Mouse (Mus musculus): ENCODE measurements around the gene Ikbkg.
A peak's percentile ranks its signal among the peaks of the same experiment; 100 is the strongest.
"Not testable (repeated sequence)": the region's sequence is repeated elsewhere in the genome, so short reads cannot be mapped to it uniquely, and the experiment has no call there.

The Ikbkg gene

DNA sequence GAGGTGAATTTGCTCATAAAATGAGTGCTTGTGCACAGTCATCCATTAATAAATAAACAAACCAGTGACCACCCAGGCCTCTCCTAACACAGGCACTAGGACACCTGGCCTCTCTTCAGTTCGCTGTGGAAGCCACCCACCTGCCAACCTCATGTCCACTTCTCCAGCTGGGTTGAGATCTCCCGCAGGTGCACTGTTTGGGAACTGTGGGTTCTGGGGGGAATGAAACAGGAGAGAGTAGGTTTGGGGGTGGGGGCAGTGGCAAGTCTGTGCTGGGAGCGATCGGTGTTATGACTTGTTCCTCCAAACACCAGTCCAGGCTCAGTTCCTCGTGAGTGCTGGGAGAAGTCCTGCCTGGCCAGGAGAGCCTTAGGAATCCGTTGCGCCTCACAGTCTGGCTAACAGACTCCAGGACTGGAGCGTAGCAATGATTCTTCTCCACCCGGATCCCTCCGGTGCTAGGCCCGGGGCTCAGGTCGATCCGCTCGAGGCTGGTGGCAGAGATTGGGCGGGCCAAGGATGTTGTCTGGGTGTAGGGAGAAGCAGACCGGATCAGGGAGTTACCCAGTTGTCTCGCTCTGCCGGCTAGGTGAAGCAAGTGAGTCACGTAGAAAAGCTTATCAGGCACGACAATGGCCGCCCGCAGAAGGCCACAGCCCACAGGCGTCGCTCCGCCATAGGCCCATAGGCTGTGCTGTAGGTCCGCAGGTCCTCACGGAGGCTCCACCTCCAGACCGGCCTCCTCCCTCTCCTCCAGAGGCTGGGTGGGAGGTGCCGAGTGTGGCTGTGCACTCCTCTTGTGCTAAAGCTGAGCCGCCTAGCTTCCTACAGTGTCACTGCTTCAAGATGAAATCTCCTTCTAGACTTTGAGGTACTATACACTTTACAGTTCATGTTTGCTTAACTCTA lies at the start of gene Ikbkg, which contains the start of gene Fam3a:
Gene Ikbkg (plus strand): TSS at position 756 of the 909 bp plus-strand sequence.
Gene Fam3a (minus strand): TSS at position 738 of the 909 bp plus-strand sequence.
- peak; percentile 85 to 90 for DNase-seq

DNA sequence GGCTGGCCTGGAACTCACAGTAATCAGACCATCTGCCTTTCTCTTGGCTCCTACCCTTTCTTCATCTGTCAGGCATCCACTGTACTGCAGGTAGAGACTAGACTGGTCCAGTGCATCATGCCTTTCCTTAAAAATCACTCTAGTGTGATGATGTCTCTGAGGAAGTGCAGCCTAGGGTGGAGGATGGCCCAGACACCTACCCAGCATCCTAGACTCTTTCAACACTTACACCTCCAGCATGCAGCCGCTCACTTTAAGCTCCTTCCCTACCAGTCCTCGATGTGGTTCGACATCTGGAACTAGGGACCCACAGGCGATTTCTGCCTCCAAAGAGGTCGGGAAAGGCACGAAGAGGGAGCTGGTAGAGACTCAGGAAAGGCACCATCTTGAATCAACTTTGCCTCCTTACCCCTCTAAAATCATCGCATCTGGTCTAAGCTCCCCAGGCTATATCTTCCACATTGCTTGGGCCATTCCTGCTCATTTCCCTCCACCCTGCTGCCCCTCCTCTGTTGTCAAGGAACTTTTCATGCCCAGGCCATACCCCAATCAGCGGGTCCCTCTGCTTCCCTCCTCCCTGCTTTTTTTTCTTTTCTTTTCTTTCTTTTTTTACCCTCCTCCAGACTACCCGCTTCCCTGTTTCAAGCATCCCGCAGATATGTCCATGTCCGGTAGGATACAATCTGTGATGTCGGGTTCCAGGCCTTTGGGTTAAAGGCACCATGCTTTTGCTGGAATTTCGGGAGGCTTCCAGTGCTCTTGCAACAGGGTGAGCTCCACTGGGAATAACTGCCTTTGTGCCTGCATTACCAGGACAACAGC lies 40.2 kb upstream of the Ikbkg start:
- no peak for DNase-seq

DNA sequence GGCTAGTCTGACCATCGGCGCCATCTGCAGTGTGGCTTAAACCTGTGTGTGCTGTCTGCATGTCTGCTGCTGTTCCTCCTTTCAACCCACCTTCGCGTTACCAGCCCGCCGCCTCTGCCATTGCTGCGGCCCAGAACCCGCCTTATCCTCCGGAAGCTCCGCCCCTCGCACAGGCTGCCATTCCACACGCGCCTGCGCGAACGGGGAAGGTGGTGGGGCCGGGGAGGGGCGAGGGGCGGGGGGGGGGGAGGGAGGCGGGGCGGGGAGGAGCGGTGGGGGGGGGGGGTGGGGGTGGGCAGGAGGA lies 39.7 kb upstream of the Ikbkg start, which contains the start of gene Lage3:
Gene Lage3 (minus strand): TSS at position 152 of the 304 bp plus-strand sequence.
- DNase-seq = peak; percentile 84 to 90

DNA sequence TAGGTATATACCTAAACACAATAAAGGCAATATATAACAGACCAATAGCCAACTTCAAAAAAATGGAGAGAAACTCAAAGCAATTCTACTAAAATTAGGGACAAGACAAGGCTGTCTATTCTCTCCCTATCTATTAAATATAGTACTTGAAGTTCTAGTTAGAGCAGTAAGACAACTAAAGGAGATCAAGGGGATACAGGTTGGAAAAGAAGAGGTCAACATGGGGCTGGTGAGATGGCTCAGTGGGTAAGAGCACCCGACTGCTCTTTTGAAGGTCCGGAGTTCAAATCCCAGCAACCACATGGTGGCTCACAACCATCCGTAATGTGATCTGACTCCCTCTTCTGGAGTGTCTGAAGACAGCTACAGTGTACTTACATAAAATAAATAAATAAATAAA lies 36.0 kb upstream of the Ikbkg start:
- not testable (repeated sequence) for DNase-seq

DNA sequence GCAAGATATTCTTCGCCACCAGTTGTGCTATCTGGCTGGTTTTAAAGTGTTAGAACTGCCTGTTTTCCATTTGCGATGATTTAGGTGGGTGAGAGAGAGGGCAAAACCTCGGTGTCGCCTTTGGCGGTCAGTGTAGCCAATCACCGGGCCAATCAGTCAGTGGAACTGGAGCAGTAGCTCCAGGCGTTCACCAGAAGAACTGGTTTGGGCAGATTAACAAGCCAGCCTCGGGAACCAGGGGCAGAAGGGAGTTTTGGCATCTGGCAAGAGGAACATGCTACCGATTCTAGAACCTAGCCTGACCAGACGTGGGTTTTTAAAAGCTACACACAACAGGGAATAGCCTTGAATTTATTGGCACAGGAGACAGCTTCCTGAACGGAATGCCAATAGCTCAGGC lies 33.9 kb upstream of the Ikbkg start:
- peak; percentile 30 to 44 for DNase-seq

DNA sequence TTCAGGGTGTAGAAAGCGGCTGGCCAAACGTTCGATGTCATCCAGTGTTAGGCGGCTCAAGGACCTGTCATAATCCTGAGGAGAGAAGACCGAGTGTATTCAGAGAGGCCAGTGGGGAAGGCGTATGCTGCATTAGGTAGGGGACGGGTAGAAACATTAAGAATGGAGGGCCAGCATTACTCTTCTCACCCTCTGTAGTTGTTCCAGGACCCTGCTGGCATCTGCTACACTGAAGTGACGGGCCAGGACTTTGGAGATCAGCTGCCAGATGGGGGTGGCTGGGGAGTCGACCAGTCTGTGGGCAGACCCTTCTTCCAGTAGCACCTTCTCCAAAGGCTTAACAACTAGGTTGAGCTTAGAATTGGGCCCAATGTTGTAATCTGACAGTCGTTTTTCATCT lies 25.6 kb upstream of the Ikbkg start:
- DNase-seq = no peak

DNA sequence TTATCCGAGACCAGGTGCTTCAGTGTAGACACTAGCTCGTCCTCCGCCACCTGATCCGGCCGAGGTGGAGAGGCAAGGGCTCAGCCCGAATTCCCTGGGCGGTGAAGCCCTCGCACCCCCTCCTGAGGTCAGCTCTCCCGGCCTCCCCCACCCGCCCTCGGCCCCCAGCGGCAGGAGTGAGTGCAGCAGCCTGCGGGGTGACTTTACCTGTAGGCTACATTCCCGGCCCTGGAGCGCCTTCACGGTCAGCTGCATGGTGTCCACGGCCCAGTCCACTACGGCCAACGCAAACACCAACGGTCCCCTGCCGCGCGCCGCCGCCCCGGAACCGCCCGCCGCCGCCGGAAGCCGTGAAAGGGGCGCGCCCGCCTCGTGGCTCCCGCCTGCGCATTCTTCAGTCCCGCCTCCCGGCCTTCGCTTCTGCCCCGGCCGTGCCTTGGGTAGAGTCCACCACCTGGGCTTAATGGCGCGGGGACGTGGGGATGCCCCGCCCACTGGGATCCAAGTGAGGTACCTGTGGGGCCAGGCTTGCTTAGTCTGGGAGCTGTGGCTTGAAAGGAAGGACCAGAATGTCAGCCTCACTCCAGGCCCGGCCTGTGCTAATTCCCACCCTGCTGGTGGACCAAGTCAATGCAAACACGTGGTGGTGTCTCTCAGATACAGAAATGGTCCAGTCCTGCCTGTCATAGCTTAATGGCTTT lies 24.7 kb upstream of the Ikbkg start:
- DNase-seq = peak; percentile 83 to 88

DNA sequence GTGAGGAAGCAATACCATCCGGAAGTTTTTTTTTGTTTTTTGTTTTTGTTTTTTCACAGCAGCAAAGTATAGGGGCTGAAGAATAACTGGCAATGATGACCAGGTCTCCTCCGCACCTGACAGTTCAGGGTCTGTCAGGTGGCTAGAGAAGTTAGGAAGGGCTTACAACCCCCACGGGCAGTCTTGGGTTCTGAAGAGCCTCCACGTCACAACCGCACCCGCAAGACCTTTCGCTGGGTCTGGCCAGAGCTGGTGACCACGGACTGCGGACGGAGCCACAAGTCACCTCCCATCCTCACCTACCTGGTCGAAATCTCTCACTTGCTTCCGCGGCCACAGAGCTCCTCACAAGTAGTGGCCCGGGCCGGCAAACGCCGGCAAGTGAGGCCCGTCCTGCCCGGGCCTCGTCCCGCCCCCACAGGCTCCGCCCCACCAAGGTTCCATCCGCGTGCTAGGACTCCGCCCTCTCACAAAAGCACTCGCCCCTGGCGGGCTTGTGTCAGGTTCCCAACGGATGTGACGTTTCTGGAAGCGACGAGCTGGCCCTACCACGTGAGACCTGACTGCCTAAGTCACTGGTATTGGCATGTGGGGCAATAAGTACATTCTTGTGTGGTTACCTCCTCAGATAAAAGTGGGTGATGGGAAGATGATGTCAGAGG lies 20.1 kb upstream of the Ikbkg start, which contains the start of the genes Ubl4a and Slc10a3:
Gene Ubl4a (minus strand): TSS at position 331 of the 662 bp plus-strand sequence.
Gene Slc10a3 (minus strand): TSS at position 462 of the 662 bp plus-strand sequence.
- DNase-seq = peak; percentile 93 to 94

DNA sequence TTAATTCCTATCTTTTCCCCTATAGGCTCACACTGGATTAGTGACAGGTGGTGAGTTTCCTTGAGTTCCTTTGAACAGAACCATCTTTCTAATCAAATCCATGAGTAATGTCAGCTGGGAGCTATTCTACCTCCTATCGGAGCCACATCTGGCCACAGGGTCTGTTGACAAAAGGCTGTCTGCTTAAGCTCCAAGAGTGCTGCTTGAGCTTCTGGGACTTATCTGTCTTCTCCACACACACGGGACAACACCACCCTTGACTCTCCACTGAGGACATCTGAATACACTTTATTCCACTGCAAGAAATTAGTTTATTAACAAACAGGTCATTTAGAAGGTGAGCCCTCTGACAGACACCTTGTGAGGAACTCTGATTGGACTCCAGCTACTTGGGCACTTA lies 8.6 kb upstream of the Ikbkg start:
- no peak for DNase-seq

DNA sequence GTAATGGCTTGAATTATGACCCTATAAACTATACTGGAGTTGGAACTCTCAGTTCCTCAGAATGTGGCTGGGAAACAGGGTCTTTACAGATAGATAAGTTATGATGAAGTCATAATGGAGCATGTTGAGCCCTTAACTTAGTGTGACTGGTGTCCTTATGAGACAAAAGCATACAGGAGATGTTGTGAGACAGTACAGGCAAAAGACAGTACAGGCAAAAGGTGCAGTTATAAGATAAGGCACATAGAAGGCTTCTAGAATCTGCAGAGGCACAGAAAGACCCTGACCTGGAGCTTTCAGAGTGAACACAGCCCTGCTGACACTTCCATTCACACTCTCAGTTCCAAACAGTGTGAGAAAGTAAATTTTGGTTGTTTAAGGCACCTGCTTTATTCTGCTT lies 4.9 kb upstream of the Ikbkg start:
- no peak for DNase-seq

DNA sequence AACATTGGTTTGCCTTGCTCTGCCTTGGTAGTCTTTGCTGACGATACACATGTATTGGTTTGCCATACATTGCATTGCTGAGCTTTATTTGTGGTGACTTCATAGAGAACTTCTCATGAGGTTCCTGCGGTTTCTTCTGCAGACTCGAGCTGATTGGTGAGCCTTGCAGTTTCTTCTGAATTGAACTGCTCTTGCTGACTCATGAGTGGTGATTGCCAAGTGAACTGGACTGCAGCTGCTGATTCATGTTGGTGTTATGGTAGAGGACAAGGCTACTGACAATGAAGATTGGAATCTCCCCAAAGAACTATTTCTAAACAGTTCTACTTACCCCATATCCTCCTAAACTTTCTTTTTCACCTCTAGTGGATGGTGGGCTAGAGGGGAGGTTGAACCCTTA lies 7.0 kb downstream of the Ikbkg start:
- DNase-seq = no peak

DNA sequence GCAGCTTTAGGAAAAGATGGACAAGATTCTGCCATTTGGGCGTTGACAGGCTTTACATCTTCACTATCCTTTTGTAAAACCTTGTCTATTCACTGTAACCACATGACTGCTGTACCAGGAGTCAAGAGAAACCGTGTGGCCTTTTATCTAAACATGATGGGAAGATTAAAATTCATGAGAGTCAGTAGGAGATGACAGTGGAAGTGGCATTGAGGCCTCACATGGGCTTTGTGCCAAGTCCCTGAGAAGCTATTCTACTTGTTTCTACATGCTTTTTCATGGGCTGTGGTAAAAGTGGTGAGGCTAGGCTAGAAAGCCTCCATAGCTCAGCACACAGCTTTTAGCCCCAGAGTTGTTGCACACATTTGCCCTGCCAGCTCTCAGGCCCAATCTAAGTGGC lies 15.2 kb downstream of the Ikbkg start:
- DNase-seq = no peak

DNA sequence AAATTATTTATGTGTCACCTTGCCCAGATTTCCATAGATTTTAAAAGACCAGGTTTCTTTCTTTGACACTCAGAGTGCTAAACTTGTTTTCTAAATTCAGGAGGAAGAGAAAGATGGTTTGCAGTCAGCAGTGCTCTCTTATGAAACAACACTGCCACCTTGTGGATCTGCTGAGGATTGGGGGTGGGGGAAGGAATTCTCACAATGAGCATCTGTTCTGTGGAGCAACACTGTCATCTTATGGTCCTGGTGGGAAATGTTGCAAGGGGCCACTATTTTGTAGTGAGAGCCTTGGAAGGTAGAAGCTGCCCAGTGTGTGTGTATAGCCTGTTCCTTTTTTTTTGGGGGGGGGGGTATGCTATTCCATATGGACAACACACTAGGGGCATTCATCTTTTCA lies 20.3 kb downstream of the Ikbkg start:
- DNase-seq = peak; percentile 63 to 73

DNA sequence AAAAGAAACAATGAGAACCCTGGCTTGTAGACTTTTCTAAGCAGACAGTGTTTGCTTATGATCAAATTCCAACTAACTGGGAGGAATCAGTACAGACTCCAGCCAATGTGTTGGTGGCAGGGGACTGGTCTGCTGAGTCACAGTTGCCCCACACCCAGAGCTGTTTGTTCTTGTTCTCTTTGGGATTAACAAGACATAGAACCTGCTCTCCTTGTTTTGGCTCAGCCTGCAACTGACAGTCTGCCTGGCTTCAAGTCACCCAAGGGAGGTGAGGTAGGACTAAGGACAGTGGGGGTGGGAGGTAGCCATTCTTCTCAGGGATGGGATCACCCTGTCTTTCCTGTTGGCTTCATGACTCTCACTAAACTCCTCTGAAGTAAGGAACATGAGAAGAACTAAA lies 31.4 kb downstream of the Ikbkg start:
- DNase-seq = no peak

DNA sequence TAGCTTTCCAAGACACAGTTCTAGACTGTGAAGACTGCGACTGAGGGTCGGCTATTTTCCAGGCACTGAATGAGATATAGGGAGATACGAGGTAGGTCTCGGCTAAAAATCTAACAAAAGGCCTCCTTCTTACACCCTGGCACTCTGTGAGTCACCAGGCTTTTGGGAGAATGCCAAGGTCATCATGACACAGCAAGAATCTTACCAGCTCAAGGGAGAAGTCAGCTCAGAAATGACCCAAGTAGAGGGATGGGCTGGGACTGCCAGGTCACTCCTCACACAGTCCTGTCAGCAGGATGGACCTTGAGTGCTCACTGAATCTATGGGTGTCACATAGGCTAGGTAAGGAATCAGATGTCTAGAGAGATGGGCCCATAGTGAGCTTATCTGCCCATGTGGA lies 32.1 kb downstream of the Ikbkg start:
- peak; percentile 22 to 35 for DNase-seq

DNA sequence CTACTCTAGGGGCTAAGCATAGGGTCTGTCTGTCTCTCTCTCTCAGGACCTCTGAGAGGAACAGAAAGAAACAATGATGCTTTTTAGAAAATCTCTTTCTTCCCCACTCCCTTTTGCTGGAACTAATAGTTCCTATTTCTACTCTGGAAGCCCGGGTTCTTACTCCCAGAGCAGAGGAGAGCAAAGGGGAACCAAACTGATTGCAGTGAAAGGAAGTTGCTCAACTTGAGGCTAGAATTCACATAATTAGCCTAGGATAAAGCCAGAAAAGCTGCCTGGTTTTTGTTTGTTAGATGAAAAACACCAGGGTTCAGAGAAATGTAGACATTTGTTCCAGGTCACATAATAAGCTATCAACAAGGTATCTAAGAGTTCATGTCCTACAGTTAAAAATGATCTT lies 33.2 kb downstream of the Ikbkg start:
- DNase-seq = no peak

DNA sequence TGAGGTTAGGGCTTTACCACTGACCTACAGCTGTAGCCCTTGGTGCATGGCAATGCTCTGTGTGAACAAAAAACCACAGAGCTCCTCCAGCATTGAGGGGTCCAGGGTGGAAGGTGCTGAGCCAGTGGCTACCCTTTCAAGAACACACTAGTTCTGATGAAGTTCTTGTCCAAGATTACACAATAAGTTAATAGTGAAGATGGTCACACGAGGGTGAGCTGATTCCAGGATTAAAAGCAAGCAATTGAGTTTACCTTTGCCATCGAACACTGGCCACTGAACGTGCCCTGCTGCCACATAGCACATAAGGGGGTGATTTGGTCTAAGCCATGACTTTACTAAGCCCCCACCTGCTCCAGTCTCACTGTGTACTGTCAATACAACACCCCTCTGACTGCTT lies 34.0 kb downstream of the Ikbkg start:
- no peak for DNase-seq

DNA sequence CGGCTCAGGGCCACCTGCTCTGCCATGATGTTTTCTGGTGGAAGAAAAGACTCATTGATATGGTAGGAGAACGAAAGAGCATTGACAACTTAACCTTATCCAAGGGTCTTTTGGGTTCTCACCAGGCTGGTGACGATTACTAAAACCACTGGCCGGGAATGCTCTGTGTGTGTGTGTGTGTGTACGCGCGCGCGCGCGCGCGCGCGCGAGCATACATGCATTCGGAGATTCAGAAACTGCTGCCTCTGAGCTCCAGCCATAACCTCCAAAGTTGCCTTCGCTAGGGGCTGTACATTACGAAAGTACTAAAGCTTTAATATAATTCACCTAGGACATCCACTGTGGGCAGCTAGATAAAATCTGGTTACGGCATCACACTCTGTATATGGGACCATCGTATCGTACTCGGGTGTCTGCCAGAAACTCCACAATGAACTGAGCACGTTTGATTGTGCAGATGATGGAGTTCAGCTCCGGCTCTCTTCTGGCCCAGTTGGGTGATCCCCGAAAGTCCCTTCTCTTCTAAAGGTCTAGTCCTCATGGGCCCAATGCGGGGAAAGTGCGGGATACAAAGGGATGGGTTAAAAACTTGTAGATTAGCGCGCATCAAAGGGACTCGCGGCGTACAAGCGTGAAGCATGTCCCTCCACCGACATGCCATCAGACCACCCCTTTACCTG lies 35.2 kb downstream of the Ikbkg start:
- DNase-seq = no peak

DNA sequence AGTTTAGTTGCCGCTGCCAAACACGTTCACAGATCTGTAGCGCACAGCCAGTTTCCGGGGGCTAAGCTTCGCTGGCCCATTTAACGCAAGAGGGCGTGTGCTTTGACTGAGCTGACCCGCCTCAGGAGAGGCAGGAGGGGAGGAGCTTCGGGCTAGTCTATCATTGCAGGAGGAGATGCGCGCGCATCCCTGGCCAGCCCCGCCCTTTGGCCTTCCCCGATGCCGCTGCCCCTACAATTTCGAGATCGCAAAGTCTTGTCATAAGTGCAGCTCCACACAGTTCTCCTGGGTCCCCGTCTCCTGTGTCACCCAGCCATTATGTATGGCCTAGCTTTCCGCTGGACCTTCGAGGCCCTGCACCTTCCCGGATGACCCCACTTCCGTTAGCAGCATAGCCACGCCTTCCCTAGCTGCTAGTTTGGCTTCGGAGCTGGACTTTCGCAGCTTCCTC lies 35.8 kb downstream of the Ikbkg start, which contains the start of gene G6pdx:
Gene G6pdx (minus strand): TSS at position 369 of the 451 bp plus-strand sequence.
- DNase-seq = peak; percentile 92

DNA sequence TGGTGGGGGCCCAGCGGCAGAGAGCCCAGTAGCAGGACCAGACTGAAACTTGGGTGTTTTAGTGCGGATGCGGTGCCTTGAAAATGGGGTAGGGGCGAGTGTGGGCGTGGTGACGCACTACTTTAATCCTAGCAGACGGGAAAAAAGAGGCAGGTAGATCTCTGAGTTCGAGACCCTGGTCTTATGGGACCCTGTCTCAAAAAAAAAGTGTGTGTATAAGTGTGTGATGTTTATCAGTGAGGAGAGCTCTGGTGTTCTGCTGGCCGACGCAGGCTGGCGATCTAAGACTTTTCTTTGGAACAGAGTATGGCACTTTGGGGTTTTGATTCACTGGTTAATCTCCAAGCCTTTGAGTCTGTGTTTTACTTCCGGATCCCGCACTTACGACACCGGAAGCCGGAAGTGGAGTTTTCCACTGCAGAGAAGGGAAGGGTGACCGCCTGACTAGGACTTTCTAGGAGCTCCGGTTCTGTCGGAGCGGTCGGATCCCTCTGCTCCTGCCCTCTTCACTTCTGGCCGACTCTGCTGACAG lies 36.3 kb downstream of the Ikbkg start:
- DNase-seq = peak; percentile 82 to 83
